Mouse (Mus musculus) embryonic fibroblast, embryonic 13.5 days (primary cell): ENCODE data around the gene Smg6. TPM values are rescaled to one million over a fixed set of nuclear protein-coding genes. Genes with fewer than 3 reads are reported as not detected.

Source experiments
- H3K27ac ChIP-seq: 2 replicates; pipeline ENCODE4 v1.5.1; 2012; ENCODE audit warnings: low read length, control low read depth, inconsistent platforms; ENCODE audit not compliant: insufficient read depth
- H3K4me1 ChIP-seq: 2 replicates; pipeline ENCODE4 v1.6.1; 2011; ENCODE audit warnings: low read length; ENCODE audit not compliant: control insufficient read depth, insufficient read depth
- H3K4me3 ChIP-seq: 2 replicates; pipeline ENCODE4 v1.5.1; 2011; ENCODE audit warnings: mild to moderate bottlenecking, control low read depth, low read length; ENCODE audit not compliant: insufficient read depth
- CTCF ChIP-seq: IDR thresholded peaks from 2 replicates; pipeline ENCODE4 v1.5.1; 2011; ENCODE audit warnings: mild to moderate bottlenecking, control low read depth, low read length, moderate library complexity, borderline replicate concordance; ENCODE audit not compliant: insufficient read depth
- POLR2A ChIP-seq: IDR thresholded peaks from 2 replicates; pipeline ENCODE4 v1.6.1; 2011; ENCODE audit warnings: low read depth, mild to moderate bottlenecking, control low read depth, low read length, moderate library complexity
- polyA plus RNA-seq: library from polyadenylated mRNA; stranded (reverse); fragments of >200 nt; gene quantifications from 2 replicates; pipeline ENCODE4 v1.2.4, GENCODE M21; 2011; ENCODE audit warnings: low read depth; ENCODE audit not compliant: missing spikeins, insufficient read length

The Smg6 gene
- polyA plus RNA-seq, 1 experiment = 16.2 TPM

- Histone ChIP-seq H3K4me1 (no peaks in the 10 kb centered on the region; the same call in 1 of the 2 replicates), H3K27ac (no peak overlapping the region), H3K4me3 (no peak overlapping the region)
- TF ChIP-seq CTCF = no peak
Observed at GRCm38 (mm10) chr11:75124406-75124805, 198.8 kb downstream of the Smg6 start.

- TF ChIP-seq CTCF = no peak
- no peak for TF ChIP-seq POLR2A
- Histone ChIP-seq H3K4me1 (no peaks in the 10 kb centered on the region; the same call in 1 of the 2 replicates), H3K27ac (no peak overlapping the region), H3K4me3 (no peak overlapping the region)
Observed at GRCm38 (mm10) chr11:75126384-75126783, 200.8 kb downstream of the Smg6 start.

- no peak overlapping the region for H3K4me3 ChIP-seq
- TF ChIP-seq POLR2A (no peak), CTCF (no peak)
- no peak overlapping the region for H3K27ac ChIP-seq
- H3K4me1 ChIP-seq = no peaks in the 10 kb centered on the region; the same call in 1 of the 2 replicates
Observed at GRCm38 (mm10) chr11:75129481-75129880, 203.9 kb downstream of the Smg6 start.

GRCm38 (mm10) chr11:75131300-75131699 lies 205.7 kb downstream of the Smg6 start:
- H3K4me1 ChIP-seq = no peaks in the 10 kb centered on the region
- H3K4me3 ChIP-seq = no peak overlapping the region

GRCm38 (mm10) chr11:75132278-75132677 lies 206.7 kb downstream of the Smg6 start:
- Histone ChIP-seq H3K4me1 (peaks cover 4% of the 10 kb centered on the region; the same call in 1 of the 2 replicates), H3K4me3 (no peak overlapping the region), H3K27ac (no peak overlapping the region)
- TF ChIP-seq CTCF (no peak), POLR2A (no peak)

More at GRCm38 (mm10) chr11:75131300-75131699, 205.7 kb downstream of the Smg6 start:
- H3K27ac ChIP-seq = no peak overlapping the region
- no peak for TF ChIP-seq CTCF
- no peak for TF ChIP-seq POLR2A

- H3K4me1 ChIP-seq = peaks cover 7% of the 10 kb centered on the region; the same call in 1 of the 2 replicates
- TF ChIP-seq CTCF (no peak), POLR2A (no peak)
- H3K4me3 ChIP-seq = no peak overlapping the region
- H3K27ac ChIP-seq = no peak overlapping the region
Observed at GRCm38 (mm10) chr11:75133391-75133790, 207.8 kb downstream of the Smg6 start.

GRCm38 (mm10) chr11:75133951-75134350 lies 208.3 kb downstream of the Smg6 start:
- Histone ChIP-seq H3K4me1 (peaks cover 9% of the 10 kb centered on the region), H3K27ac (no peak overlapping the region), H3K4me3 (no peak overlapping the region)
- TF ChIP-seq CTCF (no peak), POLR2A (no peak)

GRCm38 (mm10) chr11:75134485-75135068 lies 209.0 kb downstream of the Smg6 start:
- TF ChIP-seq CTCF = no peak
- TF ChIP-seq POLR2A = no peak
- Histone ChIP-seq H3K27ac (no peak overlapping the region), H3K4me3 (no peak overlapping the region), H3K4me1 (peaks cover 14% of the 10 kb centered on the region)

GRCm38 (mm10) chr11:75135358-75135757 lies 209.7 kb downstream of the Smg6 start:
- Histone ChIP-seq H3K4me3 (no peak overlapping the region), H3K4me1 (peaks cover 19% of the 10 kb centered on the region), H3K27ac (no peak overlapping the region)
- TF ChIP-seq POLR2A (no peak), CTCF (no peak)

GRCm38 (mm10) chr11:75136666-75137398 lies 211.2 kb downstream of the Smg6 start:
- no peak for TF ChIP-seq POLR2A
- no peak for TF ChIP-seq CTCF
- Histone ChIP-seq H3K4me1 (peaks cover 25% of the 10 kb centered on the region), H3K27ac (no peak overlapping the region), H3K4me3 (no peak overlapping the region)
